Mouse (Mus musculus): ENCODE results near the gene Cntn4.

- TF ChIP-seq CTCF (IDR thresholded peaks at IDR 0.05; ENCODE audit: low read depth) = no peak
- TF ChIP-seq EP300 (IDR thresholded peaks at IDR 0.05; ENCODE audit: low read depth) = no peak
Observed at GRCm38 (mm10) chr6:106241553-106241952, 564.1 kb downstream of the Cntn4 start.

All from liver, embryonic 14.5 days (tissue).